Mouse (Mus musculus) CH12F3 (cell line): ENCODE results near the gene Srp72.

Experiments
- in situ Hi-C: fragments of 300-500 bp; cut with MboI; formaldehyde crosslinking; loops from 2 replicates; pipeline ENCODE4 v1.14.3; 2020; ENCODE audit warnings: low sequenced_read_pairs

Srp72 gene

DNA sequence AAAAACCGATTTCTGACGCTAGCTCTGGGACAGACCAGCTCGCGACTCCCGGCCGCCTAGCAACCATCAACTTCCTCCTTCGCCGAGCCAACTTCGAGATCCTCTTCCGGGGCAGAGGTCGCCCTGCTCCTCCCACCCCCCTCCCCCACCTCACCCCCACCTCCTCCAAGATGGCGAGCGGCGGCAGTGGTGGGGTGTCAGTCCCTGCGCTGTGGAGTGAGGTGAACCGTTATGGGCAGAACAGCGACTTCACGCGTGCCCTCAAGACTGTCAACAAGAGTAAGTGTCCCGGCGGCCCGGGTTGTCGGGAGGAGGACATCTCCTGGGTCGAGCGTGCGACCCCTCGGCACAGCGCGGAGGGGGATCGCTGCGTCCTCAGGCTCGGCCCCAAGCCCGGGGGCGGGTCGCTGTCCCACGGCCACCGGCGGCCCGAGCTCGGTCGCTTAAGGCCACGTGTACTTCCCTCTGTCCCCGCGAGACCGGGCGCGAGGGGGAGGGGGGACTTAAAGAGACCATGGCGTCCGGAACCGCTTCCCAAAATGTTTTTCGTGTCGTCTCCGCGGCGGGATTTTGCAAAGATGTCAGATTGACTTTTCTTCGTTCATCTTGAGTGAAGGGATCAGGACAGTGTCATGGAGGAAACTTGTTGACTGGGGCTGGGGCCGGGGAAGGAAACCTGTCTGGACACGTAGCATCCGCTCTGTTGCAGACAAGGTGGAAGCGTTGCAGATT, at the start of gene Srp72:
Gene Srp72 (plus strand): TSS at position 130 of the 732 bp plus-strand sequence.
- in situ Hi-C loops: no loop called here

DNA sequence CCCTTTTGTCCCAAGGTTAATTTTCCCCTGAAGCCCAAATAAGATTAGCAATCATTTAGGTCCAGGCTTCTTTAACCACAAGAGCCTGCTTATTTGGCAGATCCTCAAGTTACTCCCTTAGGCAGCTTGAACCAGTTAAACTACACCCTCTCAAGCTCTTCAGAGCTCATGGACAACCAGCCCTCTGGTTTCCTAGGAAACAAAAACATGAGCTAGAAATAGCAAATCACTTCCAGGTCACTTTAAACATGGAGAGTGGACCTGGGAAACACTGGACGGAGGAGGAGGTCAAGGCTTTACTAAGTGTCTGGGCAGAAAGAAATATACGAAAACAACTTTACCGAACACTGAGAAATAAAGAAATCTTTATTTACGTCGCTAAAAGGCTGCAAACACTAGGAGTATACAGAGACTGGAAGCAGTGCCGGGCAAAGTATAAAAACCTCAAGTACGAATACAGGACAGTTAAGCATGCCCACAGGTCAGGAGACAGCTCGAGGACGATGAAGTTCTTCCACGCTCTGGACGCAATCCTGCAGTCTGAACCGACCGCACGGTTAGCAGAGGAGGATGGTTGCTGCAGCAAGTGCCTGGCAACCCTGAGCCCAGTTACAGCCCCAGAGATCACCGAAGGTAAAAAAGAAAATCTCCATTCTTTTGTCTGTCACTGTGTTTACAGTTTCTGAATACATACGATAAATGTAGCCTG, 46.2 kb upstream of the Srp72 start:
- in situ Hi-C loops: no loop called here

DNA sequence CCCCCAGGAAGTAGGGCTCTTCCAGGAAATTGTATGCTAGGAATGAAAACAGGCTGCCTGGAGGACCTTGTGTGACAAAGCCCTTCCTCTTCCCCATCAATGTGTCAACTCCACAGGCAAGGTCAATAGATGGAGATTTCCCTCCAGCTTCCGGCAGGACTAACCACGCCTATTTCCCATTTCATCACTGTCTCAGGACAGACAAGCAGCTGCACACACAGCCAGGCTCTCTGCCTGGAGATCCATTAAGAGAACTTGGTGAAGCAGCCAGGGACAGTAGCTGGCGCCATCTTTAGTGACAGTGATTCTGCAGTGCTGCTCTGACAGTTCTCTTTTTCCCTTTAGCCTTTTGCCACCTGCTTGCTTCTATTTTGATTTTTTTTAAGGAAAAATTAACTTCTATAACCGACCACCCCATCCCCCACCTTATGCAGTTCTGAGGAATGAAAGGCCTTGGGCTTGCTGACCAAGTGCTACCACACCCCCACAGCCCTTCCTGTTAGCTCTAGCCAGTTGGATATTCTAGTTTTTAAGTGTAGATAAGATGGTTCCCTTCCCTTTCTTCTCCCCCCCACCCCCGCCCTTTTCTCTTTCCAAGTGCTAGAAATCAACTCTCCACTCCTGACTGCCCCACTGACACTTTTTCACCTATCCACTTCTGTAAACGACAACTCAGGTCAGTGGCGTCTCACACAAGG, 45.2 kb upstream of the Srp72 start:
- in situ Hi-C loops: no loop called here

DNA sequence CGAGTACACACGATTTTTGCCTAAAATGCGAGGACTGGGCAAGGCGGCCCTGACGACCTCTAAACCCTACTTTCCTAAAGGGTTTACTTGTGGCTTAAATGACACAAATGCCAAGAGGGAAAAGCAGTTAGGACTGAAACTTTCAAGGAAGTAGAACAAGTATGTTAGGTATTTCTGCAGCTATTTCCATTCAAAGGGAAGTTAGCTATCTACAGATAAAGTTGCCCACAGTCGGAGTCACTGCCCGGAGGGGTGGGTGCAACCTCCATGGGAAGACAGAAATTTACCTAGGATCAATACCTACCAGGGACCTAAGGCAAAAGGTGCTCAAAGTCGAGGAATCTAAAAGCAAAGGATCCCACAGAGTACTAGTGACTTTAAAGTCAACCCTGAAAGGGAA, 34.8 kb upstream of the Srp72 start:
- in situ Hi-C loops: no loop called here

DNA sequence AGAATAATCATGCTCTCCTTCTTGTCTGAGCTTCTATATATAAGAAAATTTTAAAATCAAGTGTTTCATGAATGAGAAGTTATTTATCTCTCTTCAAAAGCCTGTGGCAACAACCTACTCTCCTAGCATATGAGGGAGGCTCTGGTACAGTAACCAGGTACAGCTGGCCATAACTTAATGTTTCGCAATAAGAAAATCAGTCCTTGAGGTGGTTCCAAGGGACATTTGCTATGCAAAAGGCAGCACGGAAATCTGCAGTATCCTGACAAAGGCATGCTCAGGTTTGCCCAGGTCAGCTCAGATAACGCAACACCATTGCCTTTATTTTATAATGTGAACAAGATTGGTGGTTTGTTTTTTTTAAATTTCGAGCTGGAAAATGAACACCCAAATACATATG, 32.5 kb upstream of the Srp72 start:
- in situ Hi-C loops: no loop called here

DNA sequence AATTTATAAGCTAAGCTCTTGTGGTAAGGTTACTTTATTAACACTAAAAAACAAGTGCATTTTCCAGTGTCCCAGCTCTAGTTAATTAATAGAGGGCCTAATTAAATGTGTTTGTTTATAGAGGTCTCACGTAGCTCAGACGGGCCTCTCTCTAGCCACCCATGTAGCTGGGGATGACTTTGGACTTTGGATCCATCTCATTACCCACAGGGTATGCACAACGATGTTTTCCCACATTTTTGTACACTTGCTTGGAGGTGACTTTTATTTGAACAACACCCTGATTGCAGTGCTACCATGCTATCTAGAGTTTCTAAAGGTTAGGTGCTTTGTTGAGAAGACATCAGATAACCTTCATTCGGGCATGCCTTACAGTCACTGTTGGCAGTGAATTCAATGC, 32.0 kb upstream of the Srp72 start:
- in situ Hi-C loops: no loop called here

DNA sequence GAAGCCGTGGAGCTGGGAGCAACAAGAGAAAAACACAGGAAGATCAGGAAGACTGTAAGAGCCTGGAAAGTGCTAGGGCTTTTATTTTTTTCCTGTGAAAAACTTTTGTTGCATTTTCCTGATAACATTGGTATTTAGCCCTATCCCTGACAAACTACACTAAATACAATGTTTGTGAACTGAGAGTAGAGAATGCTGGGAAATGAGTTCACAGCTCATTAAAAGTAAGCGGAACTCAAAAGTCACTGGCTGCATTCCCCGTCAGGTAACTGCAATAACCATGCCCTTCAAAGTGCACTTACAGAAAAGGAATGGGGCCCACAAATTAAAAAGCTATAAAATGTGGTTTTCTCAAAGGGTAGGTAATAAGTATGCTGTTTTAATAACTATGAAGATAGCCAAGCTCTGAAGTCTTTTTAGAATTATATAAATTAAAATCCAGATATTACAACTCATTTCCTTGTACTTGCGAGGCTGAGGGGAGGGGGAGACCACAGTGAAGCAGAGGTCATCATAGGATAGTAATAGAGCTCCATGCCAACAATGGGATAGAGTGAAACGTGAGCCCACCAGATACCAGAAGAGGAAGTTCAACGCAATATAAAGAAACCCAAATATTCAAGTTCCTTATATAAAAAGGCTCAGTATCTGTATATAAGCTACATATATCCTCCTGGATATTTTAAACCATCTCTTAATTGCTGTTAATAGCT, 29.4 kb upstream of the Srp72 start:
- in situ Hi-C loops: no loop called here

DNA sequence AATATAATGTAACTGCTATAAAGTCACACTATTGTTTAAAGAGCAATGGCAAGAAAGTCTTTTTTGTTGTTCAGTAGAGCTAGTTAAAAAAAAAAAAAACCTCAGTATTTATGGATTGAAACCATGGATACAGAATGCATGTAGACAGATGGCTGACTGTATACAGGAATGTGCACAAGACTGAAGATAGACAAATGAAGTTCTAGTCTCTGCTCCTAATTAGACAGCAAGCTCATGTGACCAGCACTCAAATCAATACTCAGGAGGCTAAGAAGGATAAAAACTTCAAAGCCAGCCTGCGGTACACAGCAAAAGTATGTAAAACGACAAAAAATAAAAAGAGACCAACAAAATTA, 28.8 kb upstream of the Srp72 start:
- in situ Hi-C loops: no loop called here

DNA sequence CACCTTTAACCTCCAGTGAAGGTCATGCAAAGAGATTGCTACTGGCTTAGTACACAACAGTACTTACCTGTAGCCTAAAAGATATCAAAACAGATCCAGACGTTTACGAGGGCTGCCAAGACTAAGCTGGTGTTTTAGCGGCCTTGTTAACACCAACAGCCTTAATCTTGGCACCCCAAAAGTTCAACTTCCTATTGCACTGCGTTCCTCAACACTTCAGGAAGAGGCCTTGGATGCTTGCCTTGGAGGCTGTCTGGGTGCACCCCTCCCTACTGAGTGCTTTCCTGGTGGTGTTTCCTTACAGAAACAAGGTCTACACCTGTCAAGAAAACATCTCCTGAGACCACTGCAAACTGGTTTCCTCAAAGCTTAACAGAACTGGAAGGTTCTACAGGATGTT, 27.3 kb upstream of the Srp72 start:
- in situ Hi-C loops: no loop called here

DNA sequence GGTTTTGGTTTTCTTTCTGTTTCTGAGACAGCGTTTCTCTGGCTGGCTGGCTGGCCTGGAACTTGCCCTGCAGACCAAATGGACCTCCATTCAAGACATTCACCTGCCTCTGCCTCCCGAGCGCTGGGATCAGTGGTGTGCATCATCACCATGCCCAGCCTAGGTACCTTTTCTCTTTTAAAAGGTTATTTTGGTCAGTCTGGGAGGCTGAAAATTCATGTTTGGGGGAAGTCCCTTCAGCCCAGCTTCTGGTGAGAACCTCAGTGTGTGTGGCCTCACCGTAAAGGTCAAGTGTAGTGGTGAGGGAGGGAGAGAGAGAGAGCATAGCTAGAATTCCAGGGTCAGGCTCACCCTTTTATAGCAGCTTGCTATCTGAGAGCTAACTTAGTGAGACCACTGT, 26.7 kb upstream of the Srp72 start:
- in situ Hi-C loops: no loop called here

DNA sequence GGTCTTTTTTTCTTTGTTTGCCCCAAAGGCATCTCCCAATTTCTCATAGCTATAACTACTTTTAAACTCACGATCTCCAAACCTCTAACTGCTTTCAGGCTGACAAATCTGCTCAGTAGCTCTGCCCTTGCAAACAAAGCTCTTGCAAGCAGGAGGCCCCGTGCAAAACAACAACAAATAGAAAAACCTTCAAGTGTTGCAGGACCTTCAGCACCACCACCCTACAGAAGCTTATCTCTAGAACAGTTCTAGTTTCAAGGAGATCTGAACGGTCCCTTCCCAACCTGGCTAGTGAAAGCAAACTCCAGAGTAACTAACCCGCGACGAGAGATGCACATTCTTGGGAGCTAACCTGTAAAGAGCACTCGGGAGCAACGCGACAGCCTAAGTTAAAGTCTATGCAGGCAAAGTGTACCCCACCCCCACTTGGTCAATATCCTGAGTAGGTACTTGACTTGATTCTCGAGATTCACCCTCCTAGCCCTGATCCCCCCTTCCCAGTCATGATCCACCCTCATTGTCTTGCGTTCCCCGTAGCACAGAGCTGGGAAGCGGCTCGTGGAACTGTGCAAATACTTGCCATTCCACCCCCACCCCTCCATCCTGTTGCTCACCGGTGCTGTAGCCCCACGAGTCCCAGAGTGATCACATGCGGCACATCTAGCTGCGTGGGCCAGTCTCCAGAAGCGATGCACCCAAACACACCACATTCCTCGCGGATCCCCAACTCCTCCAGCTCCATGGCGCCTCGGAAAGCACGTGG, 24.0 kb upstream of the Srp72 start:
- in situ Hi-C loops: no loop called here

DNA sequence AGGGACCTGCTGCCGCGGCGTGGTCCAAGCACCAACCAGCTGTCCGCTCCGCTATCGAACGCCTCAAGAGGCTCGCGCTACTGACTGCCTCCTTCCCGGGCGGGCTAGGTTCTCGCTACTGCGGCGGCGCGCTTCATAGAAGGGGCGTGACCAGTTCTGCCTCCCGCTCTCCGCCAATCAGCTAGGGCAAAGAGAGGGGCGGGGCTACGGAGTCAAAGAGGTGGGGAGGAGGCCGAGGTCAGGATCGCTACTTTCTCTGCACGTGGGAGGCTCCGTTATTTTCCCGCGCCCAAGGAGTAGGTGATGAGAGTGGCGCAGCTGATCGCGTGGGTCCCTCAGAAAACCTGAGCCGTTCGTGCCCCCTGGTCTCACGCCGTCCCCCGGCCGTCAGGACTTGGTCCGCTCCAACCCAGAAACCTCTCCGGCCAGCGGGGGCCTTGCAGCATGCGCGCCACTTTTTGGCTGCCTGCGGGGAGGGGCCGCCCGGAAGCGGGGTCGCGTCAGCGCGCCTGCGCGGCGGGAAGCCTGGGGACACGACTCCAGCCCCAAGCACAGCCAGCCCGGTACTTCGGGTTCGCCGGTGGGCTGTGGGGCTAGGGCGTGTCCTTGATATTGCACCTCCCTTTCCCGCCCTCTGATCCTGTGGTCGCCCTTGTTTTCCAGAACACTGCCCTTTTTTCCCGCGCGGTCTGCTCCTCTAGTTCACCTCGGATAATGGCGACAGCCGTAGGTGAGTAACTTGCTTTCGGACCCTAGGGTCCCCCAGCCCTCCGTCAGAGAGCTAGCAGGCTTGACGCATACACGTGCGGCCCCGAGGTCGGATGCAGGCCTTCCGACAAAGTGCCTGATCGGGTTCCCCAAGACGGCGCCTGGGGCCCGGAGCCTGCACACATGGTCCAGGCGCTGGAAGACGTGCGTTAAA, 23.1 kb upstream of the Srp72 start, which contains the start of the genes Paics and Ppat:
Gene Paics (plus strand): TSS at position 202 of the 922 bp plus-strand sequence.
Gene Ppat (minus strand): TSS at position 473 of the 922 bp plus-strand sequence.
- in situ Hi-C loops: no loop called here

DNA sequence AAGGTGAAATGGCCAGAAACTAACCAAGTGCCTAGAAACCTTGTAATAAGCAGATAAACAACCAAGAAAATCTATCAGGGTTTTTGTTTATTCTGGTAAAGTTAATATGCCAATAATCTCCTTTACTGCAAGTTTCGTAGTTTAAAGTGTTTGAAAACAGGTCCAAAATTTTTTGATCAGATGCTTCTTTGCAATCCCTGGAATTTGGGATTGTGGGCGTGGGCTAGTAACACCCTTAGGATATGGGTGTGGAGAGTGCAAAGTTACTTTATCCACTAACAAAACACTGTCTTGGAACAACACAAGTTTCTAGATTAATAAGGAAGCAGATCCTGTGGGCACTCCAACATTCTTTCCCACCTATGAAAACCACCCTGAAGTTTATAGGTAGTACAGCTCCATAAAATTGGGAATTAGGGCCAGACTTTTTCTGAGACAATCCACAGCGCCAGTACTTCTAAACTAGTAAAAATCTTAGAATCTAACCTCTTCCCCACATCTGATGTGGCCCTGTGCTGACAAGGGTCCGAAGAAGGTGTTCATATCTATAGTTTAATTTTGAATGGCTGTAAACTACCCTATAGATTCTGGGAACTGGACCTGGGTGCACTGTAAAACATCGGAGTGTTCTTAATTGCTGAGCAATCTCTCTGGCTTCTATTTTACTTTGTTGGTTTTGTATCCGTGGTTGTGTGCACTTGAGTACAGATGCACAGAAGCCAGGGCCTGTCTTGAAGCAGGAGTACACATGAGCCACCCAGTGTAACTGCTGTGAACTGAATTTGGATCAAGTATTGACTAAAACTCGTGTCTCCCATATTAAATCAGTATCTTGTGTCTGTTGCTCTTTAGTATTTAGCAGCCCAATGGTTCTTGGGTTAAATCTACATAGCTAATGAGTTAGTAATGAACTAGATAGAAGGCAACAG, 22.1 kb upstream of the Srp72 start:
- in situ Hi-C loops: no loop called here

DNA sequence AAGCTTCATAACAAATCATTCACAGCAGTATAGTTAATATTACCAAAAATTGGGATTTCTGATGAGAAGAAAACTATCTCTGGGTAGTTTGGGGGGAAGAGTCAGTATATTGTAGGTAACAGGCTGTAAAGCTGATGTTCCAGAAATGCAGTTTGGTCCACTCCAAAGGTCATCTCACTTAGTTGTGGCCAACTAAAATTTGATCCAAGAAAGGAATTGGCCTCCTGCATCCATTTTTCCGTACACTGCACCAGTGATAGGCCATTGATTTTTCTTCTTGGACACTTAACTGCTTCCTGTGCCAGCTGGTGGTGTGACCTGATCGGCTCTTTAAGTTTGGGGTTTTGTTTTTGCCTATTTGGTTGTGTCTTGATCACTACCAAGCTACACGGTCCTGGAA, 20.7 kb upstream of the Srp72 start:
- in situ Hi-C loops: no loop called here

DNA sequence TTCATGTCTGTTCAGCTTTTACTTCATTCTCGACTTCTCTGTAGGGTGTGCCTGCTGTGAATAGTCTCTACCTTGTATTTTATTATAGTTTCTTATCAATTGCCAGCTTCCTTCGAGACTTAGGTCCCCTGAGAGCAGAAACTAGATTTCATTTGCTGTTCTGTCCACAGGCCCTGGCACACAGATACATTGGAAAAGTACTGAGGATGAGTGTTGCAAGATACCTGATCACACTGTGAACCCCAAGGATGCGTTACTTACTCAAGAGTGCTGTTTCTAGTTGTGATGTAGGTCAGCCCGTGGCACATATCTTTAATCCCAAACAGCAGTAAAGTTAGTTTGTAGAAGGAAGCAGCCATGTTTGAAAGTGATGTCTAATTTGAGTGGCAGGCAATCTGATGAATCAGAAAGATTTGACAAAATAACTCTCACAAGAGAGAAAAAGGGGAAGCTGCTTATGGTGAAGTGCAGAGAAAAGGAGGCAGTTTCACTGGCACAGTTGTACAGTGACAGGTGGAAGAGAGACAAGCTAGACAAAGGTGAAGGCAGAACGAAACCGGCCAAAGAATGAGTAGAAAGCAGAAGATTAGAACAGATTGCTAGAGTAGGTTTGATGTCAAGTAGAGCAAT, 20.1 kb upstream of the Srp72 start:
- in situ Hi-C loops: no loop called here

DNA sequence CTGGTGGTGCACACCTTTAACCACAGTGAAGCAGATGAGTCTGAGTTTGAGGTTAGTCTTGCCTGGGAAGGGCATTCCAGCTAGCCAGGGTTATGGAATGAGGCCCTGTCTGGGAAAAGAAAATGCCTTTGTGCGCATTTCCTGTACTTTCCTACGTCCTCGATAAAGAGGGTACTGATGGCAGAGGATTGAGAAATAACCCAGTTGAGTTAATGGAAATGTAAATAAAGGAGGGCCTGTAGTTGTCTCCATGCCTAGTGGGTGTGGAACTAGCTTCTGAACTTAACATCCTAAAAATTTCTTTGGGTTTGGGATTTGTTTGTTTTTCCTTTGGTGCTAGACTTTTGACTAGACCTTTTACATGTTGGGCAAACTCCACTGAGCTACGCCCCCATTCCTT, 19.0 kb upstream of the Srp72 start:
- in situ Hi-C loops: no loop called here

DNA sequence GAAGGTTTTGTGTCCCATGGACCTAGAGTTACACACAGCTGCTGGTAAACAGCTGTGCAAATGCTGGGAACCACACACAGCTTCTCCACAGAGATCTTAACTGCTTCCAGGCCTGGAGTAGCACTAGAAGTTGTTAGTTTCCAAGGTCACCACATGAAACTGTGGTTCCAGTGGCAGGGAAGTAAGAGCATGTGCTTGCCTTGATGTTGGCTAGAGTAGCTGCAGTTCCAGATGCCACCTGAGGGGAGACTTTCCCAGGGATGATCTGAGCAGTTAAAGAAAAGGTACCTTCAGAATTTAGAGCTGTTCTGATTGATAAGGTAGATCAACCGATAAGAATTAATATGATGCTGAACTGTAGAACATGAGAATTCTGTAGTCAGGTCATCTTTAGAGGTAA, 16.5 kb upstream of the Srp72 start:
- in situ Hi-C loops: no loop called here

DNA sequence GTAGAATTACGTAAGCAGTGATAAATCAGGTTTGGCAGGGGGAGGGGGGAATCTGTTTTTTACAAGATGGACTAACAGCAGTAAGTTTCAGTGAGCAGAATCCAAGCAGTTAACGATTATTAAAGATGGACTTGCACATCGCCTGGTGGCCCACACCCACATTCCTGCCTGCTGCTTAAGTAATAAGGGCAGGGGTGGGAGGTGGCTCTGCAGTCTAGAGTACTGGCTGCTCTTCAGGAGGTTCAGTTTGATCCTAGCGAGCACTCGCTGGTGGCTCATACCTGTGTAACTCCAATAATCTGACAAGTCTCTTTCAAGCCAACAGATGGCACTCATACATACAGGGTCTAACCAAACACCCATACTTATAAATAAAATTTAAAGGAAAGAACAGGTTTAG, 14.9 kb upstream of the Srp72 start:
- in situ Hi-C loops: no loop called here
